Mouse (Mus musculus) urinary bladder, postnatal 25 days (tissue): ENCODE results near the gene Amer3.
"Not testable (repeated sequence)": the region's sequence is repeated elsewhere in the genome, so short reads cannot be mapped to it uniquely, and the experiment has no call there.

Source experiments
- DNase-seq: peaks from one replicate; pipeline ENCODE4 v3.0.0; 2022; ENCODE audit warnings: low spot score

Amer3 gene

DNA sequence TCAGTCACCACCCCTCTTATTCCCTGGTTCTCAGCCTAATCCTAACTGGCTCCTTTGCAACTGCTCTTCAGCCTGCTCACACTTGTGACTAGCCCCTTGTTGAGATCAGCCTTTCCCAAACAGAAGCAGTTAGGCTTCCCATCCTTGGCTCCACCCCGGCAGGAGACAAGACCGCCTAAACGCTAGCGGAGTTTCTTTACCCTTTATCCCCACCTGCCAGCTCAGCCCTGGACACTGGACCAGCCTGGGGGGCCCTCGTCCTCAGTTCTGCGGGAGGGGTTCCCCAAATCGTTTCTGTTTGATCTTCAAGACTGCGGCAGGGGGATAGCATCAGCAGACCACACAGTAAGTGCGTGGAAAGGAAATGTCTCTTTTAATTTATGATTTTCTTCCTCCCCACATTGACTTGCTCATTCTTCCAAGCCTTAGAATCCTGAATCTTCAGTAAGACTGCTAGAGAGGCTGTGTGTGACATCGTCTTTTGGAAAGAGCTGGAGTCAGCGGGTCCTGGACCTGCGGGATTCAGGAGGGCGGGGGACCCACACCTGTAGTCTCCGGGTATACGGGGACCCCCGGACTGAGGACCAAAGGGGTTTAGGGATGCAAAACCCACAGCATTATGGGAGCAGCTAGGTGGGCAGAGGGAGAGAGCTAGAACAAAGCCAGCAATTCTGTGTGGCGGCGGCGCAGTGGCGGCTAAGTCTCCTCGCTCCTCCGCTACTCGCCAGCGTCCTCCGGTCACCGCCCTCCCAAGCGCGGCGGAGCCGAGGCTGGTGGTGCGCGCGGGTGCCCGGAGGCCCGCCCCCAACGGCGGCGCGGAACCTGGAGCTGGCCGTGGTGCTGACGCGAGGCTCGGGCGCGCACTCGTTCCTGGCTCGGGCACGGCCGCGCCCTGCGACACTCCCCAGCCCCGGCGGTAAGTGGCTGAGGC, at the start of gene Amer3:
Amer3 (plus strand) TSS at position 807 of the 931 bp plus-strand sequence.
- peak; percentile 70 for DNase-seq

DNA sequence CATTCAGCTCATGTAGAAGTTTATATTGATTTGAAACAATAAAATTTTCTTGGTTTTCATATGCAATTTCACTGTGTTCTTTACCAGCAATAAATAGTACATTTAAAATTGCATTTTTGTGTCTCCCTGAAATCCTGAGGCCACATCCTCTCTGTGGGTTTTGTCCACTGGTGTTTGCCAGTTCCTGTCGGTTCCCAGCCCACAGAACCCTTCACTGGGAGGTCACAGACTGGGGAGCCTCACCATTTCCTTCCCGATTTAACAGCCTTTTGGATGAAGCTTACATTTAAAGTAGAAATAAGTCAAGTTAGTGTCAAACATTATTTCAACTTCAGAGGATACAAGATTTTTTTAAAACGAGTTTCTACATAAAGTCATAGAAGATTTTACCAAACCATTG, 44.9 kb upstream of the Amer3 start:
- DNase-seq: not testable (repeated sequence)

DNA sequence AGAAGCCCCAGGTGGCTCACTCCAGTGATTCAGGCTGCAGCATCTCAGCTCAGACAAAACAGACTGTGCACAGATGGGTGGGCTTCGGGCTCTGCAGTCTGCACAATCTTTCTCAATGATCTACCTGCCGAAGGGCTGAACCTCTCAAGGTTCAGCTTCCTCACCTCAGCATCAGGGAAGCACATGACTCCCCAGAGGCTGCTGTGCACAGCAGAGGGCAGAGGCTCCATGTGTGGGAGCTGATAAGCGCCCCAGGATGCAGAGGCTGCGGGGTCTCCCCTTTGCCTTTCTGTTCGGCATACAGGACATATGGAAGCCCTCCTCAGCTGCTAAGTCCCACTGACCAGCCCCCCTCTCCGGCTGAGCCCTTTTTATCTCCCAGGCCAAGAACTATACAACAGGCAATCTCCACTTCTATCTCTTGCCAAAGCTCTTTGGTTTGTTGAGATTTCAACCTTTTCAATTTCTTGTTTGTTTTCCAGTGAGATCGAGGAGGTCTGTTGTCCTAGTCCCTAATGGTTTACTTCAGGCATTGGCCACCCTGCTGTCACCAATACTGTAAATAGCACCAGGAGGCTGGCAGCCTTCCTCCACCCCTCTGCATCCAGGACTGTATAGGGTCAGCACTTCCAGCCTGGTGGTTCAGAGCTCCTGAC, 44.3 kb upstream of the Amer3 start, which contains the start of gene Cfc1:
Cfc1 (plus strand) TSS at position 606 of the 656 bp plus-strand sequence.
- DNase-seq: not testable (repeated sequence)

DNA sequence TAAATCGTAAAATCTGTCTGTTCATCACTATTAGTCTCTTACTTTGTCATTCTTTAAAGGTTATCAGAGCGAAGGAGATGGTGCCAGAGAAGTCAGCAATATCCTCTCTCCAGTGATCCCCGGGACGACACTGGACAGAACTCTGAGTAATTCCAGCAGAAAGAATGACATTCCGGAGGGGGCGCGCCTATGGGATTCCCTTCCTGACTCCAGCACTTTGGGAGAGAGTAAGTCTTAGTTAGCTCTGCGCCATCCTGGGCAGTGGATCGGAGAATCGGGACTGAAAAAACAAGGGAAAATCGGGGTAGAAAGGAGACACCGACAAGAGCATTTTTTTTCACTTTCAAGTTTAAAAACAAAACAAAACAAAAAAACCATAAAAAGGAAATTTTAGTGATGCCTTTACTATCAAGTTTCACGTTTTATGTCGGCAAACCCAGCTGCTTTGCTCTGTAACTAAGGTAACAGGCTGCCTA, 43.1 kb upstream of the Amer3 start:
- DNase-seq: no peak

DNA sequence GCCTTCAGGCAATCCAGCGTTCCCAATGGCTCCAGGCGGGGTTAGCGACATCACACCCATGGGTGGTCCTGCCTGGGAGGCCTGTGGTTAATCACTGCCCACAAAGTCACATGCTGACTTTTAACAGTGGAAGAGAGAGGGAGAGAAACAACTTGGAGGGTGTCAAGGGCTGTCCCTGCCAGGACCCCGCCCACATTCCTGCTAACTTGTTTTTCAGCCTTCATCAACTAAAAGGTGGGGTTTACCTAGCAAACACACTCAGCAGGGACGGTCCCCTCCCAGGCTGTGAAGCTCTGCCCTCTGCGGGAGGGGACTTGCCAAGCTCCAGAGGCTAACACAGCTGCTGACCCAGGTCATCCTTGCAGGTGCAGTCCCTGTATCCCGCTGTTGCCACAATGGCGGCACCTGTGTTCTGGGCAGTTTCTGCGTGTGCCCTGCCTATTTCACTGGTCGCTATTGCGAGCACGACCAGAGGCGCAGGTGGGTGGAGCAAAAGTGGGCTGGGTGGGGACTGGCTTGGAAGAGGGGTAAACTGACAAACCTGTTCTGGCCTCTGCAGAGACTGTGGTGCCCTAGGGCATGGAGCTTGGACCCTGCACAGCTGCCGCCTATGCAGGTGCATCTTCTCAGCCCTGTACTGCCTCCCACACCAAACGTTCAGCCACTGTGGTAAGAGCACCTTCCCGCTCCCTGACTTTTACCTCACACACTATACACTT, 42.5 kb upstream of the Amer3 start:
- DNase-seq: peak; percentile 20

DNA sequence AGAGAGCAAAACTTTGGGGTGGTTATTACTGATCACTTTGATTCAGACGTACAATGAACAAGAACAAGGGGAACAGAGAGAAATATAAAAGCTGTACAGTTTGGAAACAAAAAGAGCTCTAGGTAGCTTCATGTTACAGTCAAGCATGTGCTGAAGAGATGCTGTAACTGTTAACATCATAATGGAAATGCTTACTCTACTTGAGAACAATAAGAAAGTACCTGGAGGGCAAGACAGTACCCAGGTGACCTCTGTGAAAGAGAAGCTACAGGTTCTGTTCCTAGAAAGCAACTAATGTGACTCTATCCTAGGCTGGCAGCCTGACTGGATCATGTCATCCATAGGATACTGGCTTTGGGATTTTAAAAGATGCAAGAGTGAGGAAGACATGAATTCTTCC, 32.4 kb upstream of the Amer3 start:
- no peak for DNase-seq

DNA sequence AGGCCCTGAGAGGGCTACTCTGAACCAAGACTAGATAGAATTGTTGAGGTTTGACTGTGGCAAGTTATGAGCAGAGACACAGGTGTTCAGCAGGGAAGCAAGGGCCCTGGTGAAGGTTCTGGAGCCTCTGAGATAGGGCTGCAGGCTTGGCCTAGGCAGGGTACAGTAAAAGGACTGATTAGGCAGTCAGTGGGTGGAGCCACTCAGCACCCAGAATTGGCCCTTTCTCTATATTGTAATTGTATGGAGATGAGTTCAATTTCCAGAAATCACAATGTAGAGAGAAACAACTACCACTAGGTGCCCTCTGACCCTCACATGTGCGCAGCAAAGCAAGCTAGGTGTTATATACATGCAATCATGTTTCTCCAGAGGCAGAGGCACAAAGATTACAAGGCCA, 25.8 kb upstream of the Amer3 start:
- DNase-seq: no peak

DNA sequence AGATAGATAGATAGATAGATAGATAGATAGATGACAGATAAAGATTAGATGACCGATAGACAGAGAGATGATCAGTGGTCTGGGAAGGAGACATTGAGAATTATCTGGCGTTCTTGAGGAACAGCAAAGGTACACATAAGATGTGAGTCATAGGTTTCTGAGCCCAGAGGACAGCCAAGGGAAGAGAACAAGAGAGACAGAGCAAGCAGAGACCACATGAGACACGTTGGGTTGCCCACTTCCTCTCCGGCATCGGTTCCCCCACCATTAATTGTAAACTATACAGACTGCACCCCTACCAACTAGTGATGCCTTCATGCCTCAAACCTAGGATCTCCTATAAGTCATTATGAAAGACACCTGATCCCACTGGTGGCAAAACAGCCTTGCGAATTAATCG, 25.2 kb upstream of the Amer3 start:
- DNase-seq: no peak

DNA sequence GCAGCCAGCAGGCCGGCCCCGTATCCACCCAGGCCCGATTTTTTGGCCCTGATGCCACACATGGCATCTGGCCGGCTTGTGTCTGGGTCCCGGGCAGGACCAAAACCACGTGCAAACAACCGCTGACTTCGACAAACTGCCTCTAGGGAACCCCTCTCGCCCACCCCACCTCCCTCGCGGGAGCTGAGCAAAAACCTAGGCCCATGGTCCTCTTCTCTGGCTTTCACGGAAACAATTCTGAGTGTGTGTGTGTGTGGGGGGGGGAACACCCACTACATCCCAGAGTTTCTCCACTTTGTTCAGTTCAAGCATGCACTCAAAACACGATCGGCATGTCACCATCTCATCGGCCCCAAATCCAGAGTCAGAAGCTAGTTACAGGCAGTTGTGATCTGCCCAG, 18.6 kb upstream of the Amer3 start, which contains the start of gene Prss40:
Prss40 (minus strand) TSS at position 101 of the 400 bp plus-strand sequence.
- DNase-seq: no peak

DNA sequence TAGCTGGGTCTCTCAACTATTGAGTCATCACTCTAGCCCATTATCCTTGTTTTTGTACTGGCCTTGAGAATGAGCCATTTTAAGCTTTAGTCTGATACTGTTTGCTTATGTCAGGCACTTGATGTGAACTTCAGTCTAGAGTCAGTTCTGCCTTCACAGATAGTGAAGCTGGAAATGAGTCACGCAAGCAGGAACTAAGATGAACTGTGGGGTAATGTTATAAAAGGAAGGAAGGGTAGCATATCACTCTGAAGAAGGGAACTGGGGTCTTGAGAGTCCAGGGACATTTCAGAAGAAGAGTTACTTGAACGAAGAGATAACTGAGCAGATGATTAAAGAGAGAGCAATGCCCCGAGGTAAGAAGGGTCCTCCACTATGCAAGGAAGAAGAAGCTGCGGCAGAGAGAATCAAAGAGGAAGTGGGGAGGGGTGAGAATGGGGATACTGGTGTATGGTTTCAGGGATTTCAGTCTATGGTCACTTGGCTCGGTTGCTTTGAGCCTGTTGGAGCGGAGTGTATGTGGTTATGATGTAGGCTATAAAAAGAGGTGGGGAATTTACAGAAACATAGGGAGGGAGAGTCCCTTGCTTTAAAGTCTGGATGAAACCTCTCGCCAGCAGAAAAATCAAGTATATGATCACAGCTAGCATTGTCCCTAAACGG, 14.9 kb upstream of the Amer3 start:
- DNase-seq: no peak

DNA sequence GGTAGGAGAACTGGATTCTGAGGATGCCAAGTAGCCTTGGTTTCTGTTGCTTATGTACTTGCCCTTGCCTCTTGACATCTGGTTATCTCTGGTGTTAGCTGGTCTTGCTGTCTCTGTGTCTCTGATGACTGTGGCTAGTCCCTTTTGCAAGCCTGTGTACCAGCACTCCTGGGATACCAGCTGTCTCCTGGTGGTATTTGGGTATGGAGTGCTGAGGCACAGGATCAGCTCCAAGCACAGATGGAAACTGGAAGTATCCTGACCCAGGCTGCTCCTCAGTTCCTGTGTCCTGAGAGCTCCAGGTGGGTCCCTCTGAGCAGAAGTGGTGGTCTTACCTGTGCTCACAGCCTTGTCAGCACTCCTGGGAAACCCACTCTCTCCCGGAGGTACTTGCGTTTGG, 11.3 kb upstream of the Amer3 start:
- no peak for DNase-seq

DNA sequence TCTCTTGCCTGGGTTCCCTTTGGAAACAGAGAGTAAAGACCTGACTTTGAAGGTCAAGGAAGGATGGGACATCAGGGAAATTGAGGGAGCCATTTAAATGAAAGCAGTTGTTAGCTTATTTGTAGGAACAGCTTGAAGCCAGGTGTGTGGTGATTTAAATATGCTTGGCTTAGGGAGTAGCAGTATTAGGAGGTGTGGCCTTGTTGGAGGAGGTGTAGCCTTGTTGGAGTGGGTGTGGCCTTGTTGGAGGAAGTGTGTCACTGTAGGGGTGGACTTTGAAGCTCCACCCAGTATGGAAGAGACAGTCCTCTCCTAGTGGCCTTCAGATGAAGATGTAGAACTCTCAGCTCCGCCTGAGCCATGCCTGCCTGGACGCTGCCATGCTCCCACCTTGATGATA, 9.6 kb upstream of the Amer3 start:
- no peak for DNase-seq

DNA sequence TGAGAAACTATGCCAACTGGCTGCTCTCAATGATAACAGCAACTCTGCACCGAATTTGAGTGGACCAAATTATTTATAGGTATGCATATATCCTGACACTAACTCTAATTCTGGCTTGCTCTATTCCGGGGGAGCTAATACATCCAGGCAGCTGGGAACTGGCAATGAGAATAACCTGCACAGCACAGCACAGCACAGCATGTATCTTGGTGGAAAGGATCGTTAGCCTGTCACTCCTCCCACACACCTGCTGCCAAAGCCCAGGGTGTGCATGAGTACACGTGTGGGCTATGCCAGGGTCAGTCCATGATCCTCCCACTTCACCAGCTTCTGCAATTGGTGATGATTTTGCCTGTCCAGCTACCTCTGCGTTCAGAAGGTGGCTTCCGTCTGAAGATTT, 8.0 kb upstream of the Amer3 start:
- no peak for DNase-seq

DNA sequence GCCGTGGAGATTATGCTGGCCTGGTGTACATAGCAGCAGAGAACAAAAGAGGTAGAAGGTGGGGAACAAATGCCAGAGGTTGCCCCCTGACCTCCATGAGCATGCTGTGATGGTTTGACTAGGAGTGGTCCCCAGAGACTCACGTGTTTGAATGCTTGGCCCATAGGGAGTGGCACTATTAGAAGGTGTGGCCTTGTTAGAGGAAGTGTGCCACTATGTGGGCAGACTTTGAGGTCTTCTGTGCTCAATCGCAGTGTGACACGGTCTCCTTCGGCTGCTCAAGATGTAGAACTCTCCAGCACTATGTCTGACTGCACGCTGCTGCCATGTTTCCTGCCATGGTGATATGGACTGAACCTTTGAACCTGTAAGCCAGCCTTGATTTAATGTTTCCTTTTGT, 6.2 kb upstream of the Amer3 start:
- no peak for DNase-seq

DNA sequence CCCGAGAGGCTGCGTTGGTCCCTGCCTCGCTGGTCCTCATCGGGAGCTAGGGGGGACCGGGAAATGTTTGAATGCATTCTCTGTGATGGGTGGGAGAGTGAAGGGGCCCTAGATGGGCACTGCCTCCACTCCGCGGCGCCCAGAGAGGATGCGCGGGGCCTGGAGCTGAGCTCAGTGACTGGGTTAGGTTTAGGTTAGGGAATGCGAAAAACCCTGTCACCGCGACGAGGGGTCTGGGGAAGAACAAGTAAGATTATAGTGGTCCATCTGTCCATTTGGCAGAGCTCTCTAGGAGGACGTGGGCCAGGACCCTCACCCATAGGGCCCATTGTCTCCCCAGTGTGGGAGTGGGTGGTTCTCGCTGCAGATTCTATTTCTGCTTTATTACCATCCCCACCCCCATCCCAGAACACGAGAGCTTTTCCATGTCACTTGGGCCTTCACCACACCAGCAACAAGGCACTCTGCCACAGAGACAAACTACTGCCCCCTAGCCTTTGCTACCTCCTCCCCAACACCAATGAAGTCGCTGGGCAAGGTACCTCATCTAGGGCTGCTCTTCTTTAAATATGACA, 412 bp downstream of the Amer3 start:
- DNase-seq: no peak

DNA sequence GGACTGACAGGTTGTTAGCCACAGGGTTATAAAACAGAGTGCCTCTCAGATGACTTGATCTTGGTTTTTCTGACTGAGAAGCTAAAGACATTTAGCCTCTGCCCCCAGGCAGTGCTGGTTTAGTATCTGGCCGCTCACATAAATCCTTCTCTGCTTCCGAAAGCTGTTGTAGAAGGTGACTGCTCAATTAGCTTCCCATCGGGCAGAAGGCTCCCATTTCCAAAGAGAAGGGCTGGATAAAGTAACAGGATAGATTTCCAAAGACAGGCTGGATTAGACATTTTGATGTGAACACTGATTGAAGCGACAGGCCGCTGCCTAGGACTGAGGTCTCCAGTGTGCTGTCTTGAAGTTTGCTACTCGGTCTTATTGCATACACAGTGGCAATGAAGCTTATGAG, 2.8 kb downstream of the Amer3 start:
- no peak for DNase-seq

DNA sequence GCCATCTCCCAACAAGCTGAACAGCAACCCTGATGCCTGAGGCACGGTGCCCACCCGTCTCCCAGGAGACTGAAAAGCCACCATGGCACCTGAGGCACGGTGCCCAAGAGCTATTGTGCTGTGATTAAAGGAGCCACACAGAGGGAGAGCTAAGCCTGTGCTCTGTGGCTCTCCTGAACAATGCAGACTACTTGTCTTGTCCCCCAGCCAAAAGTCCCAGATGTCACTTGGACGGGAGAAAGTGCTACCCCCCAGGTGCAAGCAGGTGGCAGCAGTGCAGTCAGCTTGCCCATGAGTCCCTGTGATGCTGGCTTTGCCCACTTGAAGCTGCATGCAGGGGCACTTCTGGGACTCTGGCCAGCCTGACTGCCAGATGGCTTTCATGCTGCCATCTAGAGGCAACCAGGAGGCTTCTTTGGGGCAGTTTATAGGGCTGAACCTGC, 4.4 kb downstream of the Amer3 start:
- no peak for DNase-seq

DNA sequence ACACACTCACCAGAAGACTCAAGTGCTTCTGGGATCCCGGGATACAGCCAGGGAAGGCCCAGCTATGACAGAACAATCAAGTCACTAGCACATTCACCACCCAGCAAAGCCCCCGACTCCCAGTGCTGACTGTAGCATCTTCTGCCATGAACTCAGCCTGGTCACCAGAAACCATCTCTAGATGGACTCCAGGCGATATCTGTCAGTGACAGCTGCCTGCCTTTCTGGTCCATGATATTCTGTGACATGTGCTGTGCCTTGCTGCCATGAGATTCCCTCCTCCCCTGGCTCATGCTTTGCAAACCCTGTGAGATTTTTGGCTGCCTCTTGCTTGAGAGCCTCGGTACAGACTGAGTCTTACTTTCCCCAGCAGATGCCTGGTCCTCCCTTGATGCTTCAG, 5.3 kb downstream of the Amer3 start:
- no peak for DNase-seq

DNA sequence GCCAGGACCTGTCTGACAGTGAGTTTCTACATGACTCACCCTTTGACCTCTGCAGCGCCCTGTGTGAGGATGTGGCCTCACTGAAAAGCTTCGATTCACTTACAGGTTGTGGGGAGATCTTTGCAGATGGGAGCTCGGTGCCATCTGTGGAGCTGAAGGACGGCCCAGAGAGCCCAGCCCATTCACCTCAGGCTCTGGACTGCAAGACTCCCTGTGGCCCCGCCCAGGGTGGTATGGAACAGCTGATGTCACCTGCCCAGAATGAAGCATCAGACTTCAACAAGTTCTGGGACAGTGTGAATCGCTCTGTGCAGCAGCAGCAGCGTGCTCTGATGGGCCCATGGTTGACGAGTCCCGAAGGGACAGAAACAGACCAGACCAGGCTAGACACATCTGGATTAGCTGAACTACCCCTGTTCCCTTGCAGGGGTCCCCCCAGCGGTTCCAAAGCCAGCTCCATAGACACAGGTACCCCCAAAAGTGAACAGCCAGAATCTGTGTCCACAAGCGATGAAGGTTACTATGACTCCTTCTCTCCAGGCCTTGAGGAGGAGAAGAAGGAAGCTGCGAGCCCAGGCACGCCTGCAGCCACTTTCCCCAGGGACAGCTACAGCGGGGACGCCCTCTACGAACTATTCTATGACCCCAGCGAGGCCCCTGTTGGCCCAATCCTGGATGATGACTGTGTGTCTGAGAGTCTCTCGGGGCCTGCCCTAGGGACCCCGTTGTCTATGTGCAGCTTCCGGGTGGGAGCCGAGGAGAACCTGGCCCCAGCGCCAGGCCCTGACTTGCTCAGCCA, 8.0 kb downstream of the Amer3 start:
- DNase-seq: no peak

DNA sequence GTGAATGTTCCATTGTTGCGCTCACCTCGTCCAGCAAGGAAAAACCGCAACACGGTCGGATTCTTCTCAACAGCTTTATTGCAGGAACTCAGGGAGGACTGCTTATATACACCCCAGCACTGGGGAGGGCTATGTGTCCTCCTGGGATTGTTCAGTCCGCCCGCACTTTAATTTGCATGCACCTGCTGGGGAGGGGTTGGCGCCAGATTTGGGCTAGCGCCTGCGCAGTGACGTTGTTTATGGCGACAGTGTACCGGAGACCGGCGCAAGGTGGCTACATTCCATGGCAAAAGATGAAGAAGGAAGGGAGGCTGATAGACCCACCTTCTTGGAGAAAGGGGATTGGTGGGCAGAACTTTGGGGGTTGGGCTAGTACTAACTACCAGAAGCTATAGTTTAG, 20.5 kb downstream of the Amer3 start:
- DNase-seq: no peak
